Mouse (Mus musculus) liver, postnatal 0 days (tissue): ENCODE measurements around the gene Btbd9.

Experiments used
- CTCF ChIP-seq: sonication (generic); IDR thresholded peaks from 2 replicates; pipeline ENCODE4 v1.5.1; 2016; ENCODE audit warnings: antibody characterized with exemption, low read depth
- EP300 ChIP-seq: IDR thresholded peaks from 2 replicates; pipeline ENCODE4 v1.6.1; 2016; ENCODE audit warnings: antibody characterized with exemption, low read depth, mild to moderate bottlenecking

- TF ChIP-seq CTCF (no peak), EP300 (no peak)
Observed at GRCm38 (mm10) chr17:30285641-30286040, 290.6 kb downstream of the Btbd9 start.
